Mouse (Mus musculus) hematopoietic stem cell, adult 5-6 weeks (primary cell): ENCODE data around the gene Rbfox3. TPM values are rescaled to one million over a fixed set of nuclear protein-coding genes. Genes with fewer than 3 reads are reported as not detected.

ENCODE experiments used
- ATAC-seq, 2 experiments: fragments of 125-278 bp in 1 of 2; replicated peaks in 1 of 2; 2 replicates each; pipeline ENCODE4 v1.8.0; 2016 to 2017; ENCODE audit warnings: inconsistent platforms in 2 of 2, mild to moderate bottlenecking in 2 of 2, moderate number of reproducible peaks in 2 of 2, low read depth in 1 of 2, moderate TSS enrichment in 1 of 2; ENCODE audit not compliant: low FRiP score in 2 of 2, poor library complexity in 2 of 2, severe bottlenecking in 2 of 2, insufficient read depth in 1 of 2, low TSS enrichment in 1 of 2
- total RNA-seq: library from RNA; stranded (forward); fragments of 172-1452, 232-1000 nt; gene quantifications from 2 replicates; pipeline ENCODE4 v1.2.3, GENCODE M21; 2017

Gene Rbfox3
- total RNA-seq, 1 experiment from 2014 or later, result not detected

DNA sequence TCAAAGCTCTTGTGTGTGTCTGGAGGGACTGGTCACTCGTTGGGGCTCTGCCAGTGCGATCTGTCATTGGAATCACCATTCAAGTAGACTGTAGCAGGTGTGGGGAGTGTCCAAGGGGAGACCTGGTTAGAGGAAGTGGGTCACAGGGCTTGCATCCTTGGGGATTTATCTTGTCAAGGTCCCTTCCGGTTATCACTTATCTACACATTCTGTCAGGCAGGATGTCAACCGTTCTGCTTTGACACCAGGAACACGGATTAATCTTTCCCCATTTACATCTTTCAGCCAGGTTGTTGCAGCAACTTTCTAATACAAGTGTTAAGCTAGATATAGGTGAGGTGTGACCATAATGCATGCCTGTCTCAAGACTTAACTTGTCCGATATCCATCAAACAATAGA is 455.6 kb downstream of the Rbfox3 start:
- ATAC-seq, result no peak

DNA sequence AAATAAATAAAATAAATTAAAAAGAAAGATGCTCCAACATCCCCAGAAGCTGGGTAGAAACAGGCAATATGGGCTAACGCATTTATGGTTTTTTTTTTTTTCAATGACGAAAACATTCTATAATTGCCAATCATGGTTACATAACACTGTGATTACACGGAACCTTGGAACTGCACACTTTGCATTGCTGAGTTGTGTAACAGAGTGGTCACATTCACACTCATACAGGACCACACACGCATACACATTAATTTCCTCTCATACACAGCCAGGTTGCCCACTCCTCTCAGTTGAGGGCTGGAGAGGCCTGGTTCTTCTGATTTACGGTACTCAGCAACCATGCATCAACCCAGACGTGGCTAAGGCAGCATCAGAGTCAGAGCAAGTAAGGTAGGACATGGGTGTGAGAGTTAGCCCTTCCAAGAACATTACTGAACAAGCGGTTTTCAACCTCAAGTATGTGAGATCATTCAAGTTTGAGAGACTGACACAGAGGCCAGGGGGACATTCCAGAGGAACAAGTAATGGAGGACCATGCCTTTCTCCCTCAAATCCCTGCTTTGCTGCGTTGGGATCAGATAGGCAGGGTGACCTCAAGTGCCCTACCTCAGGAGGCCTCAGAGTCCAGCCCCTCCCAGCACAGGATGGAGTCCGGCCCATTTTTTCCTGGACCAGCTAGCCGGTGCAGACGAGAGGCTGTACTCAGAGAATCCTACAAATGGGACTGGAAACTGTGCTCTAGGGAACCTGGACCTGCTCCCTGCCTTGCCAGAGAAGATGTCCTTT is 457.3 kb downstream of the Rbfox3 start:
- ATAC-seq, result no peak; a peak in 1 of 4 replicates

DNA sequence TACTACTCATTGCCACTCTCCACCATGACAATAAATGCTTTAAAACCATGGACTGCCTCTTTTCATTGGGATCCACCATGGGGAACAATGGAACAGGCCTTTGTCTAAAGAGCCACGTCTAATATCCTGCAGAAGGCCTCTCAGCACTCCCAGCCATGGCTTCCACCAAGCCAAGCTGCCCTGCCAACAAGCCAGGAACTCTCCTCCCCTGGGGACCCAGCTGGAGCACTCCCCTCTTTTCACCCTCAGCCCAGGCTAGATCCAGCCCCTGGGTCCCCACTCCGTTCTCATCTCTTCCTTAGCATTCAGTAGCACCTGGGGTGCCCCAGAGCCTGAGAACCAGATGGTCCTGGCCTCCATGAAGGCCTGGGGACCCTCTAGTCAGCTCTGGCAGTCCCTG is 458.4 kb downstream of the Rbfox3 start:
- no peak for ATAC-seq

DNA sequence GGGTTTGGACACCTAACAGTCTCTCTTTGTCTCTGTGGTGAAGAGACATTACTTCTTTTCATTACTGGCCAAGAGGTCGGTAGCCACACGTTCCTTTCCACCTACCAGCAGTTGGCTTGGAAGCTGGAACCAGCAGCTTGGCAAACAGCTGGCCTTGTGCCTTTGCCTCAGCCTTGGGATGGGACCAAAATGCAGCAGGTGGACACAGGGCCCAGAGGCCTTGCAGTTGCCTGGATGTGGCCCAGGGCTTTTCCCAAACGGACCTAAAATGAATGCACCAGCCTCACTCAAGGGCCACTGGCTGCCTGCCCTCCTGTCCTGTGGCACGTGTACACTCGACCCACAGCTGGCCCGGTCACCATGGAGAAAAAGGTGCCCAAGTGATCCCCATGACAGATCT is 460.2 kb downstream of the Rbfox3 start:
- no peak for ATAC-seq

DNA sequence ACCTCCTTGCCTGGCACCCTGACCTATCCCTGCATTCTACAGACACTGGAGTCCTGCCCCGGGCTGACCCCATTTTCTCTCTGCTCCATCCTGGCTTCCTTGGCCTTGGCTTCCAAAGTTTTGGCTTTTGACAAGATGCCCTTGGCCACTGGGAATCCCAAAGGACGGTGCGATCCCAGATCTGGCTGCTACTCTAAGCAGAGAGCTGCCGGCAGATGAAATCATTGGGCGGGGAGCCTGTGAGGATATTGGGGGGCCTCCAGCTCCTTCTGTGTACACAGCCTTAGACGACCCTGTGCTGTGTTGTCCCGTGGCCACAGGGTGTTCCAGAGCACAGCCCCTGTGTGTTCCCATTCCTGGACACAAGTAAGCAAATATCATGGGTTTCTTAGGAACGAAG is 463.0 kb downstream of the Rbfox3 start:
- no peak for ATAC-seq

DNA sequence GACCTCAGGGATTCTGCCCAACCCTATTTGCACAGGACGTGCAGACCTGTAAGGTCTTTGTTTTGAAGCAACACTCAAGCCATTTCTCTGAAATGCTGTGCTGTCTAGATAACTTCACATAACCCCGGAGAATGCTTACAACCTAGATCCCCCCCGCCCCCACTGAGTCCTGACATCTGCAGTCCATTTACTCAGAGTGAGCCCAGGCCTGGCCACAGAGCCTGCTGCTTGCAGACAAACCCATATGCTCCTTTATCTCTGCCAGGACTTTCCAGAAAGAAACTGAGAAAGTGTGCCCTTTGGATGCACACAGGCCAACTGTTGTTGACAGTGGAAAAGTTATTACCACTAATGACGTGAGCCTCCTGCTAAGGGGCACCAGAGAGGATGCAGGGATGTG is 464.1 kb downstream of the Rbfox3 start:
- no peak for ATAC-seq

DNA sequence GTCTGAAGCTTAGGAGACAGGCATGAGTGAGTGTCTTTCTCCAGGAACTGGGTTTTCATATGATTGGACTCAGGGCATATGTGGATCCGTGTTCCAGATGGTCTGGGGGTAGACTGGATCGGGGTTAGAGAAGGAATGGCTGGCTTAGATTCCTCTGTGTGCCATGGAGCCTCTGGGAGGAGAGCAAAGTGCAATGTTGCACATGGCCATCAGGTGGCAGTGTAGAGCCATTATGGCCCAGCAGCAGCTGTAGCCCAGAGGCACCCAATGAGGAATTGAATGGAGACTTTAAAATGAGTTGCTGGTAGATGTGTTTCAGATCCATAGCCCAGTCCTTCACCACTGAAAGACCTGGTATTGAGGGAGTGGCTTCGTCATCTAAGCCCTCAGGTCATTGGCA is 465.6 kb downstream of the Rbfox3 start:
- ATAC-seq, result peak; percentile 69 to 82; a peak in 3 of 4 replicates

DNA sequence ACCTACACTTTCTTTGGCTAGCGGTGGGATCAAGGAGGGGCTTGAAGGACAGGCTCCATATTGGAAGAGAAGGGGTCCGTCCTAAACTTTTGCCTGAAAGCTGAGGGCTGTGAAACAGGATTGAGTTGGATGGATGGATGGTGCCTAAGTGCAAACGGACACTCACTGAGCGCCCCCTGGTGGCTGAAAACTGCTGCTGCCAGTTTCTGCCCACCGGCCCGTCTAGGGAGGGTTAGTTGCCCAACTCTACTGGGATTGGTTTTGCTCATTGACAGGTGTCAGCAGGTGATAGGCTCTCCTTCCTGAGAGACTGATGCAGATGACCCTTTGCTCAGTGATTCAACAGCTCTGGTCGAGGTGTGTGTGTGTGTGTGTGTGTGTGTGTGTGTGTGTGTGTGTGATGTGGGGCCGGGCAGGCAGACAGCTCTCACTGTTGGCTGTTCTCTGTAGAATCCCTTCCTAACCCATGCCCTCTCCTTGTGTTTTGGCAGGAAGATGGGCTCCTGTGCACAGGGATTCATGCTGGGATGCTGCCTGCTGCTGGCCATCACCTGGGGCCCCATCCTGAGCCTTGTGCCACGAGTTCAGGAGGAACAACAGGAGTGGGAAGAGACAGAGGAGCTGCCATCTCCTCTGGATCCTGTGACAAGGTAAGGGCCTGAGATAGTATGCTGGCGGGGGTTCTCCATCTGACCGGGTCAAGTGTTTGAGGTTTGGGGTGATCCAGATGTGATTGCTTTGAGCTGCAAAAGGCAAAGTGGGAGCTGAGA is 468.0 kb downstream of the Rbfox3 start:
- peak; percentile 47 to 51; a peak in 2 of 4 replicates for ATAC-seq

DNA sequence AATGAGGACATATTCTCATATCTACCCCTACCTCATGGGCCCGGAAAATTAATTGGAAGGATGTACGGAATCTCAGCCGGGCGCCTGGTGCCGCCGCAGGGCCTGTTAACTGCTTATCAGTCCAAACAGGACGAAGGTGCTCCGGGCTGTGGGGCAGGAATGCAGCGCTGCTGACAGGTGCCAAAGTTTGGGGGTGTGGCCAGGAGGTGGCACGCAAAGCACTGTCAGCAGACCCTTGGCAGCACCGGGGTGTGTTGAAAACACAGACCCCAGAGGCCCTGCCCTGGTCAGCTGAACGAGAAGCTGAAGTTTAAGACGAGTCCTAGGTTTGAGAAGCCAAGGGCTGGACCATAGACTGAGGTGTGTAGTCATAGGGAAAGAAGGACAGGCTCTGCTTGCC is 468.7 kb downstream of the Rbfox3 start:
- no peak for ATAC-seq

Other genes with a start within 250 kb of the Rbfox3 start
- not detected in 2 replicates for gene Enpp7, start 76.6 kb upstream of the Rbfox3 start, total RNA-seq
- gene Cbx2, start 111.4 kb upstream of the Rbfox3 start, total RNA-seq, result 10.6 and 12.3 TPM in 2 replicates
- gene Cbx8, start 129.4 kb upstream of the Rbfox3 start, total RNA-seq, result 2.9 and 3.0 TPM in 2 replicates
- 15.7 and 19.7 TPM in 2 replicates for gene Cbx4, start 174.6 kb upstream of the Rbfox3 start, total RNA-seq